8 mouse cellular contexts compared by ENCODE assay signal in the genomic region with DNA sequence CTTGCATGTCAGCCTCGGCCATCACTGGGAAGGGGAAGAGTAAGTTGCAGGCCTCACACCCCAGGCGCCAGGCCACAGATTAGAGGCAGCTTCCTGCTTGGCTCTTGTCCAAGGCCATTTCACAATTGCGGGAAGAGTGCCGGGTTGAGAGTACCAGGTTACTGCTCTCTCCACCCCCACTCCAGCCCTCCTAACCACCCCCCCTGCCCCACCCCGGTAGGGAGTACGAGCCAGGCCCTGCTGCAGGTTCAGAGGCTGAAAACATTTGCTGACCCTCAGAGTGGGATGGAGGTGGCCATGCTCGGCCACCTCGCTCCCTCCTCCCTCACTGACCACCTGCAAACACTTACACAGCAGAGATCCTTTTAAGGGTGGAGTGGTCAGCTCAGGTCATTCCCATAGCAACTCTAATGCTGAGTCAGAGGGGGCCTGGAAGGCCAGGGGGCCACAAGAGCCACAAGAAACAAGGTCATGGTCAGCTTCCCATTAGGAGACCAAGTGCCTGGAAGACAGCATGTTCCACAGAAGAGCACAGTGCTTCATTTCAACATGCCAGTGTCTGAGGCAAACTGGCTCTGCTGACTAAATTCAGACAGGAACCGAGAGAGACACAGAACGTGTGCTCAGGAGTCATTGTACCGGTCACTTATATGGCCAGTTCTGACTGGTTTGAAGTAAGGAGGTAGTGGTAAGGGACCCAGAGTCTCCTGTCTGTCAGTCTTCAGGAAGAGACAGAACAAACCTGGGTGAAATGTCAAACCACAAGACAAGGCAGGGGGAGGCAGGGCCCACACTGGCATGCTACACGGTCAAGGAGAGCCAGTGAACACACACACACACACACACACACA. TPM values are rescaled to one million over a fixed set of nuclear protein-coding genes. Genes with fewer than 3 reads are reported as not detected.
DNase-seq lines count a peak whose midpoint lies in the region; ATAC-seq and TF ChIP-seq lines count a peak whose summit lies in the region.

No protein-coding gene starts in this region.

- H3K9ac ChIP-seq in forebrain, embryonic 14.5 days (ENCODE audit: low read length), result no peak overlapping the region
- no peak overlapping the region for H3K9ac ChIP-seq in forebrain, embryonic 11.5 days (ENCODE audit: low read length)
- H3K9ac ChIP-seq in lung, embryonic 14.5 days, result no peak overlapping the region

- H3K4me2 ChIP-seq in forebrain, embryonic 14.5 days (ENCODE audit: low read length), result no peak overlapping the region
- no peak overlapping the region for H3K4me2 ChIP-seq in forebrain, embryonic 11.5 days (ENCODE audit: low read depth, low read length, severe bottlenecking)
- peak overlapping the region; percentile 32; the same call in 1 of the 2 replicates for H3K4me2 ChIP-seq in lung, embryonic 14.5 days

- H3K27ac ChIP-seq in forebrain, embryonic 14.5 days (ENCODE audit: low read depth, low read length), result no peak overlapping the region
- H3K27ac ChIP-seq in forebrain, embryonic 11.5 days (ENCODE audit: low read depth, low read length), result no peak overlapping the region
- peak overlapping the region; percentile 26 for H3K27ac ChIP-seq in kidney, adult 2 months (ENCODE audit: insufficient read depth, low read depth, low read length)
- H3K27ac ChIP-seq in lung, embryonic 14.5 days (ENCODE audit: low read depth), result peak overlapping the region; percentile 66

- no peaks in the 10 kb centered on the region for H3K9me3 ChIP-seq in forebrain, embryonic 14.5 days (replicated peaks; ENCODE audit: control insufficient read depth, low read length)
- no peaks in the 10 kb centered on the region; the same call in 1 of the 2 replicates for H3K9me3 ChIP-seq in forebrain, embryonic 11.5 days (ENCODE audit: control insufficient read depth, low read length)
- H3K9me3 ChIP-seq in lung, embryonic 14.5 days (ENCODE audit: low read depth, low read length), result no peaks in the 10 kb centered on the region

- ATAC-seq in forebrain, embryonic 14.5 days, result no peak
- ATAC-seq in forebrain, embryonic 11.5 days (replicated peaks; ENCODE audit: low FRiP score), result no peak
- ATAC-seq in lung, embryonic 14.5 days (ENCODE audit: insufficient read depth), result peak; percentile 45; the same call in 1 of the 2 replicates

- WGBS in forebrain, embryonic 14.5 days, result 50% methylated on average over 12 of the region's 12 CpGs
- WGBS in forebrain, embryonic 11.5 days, result 56% methylated on average over 12 of the region's 12 CpGs
- WGBS in kidney, adult 2 months, result 24% methylated on average over 12 of the region's 12 CpGs
- WGBS in lung, embryonic 14.5 days, result 17% methylated on average over 12 of the region's 12 CpGs

- no peak for TF ChIP-seq CTCF in kidney, adult 2 months (conservative IDR thresholded peaks at IDR 0.05; ENCODE audit: insufficient read depth, insufficient read length, low read depth, low read length)
- no peak for TF ChIP-seq CTCF in lung, embryonic 14.5 days (IDR thresholded peaks at IDR 0.05; ENCODE audit: low read depth)

- TF ChIP-seq POLR2A in kidney, adult 2 months (IDR thresholded peaks at IDR 0.05; ENCODE audit: low read depth, low read length), result no peak

- H3K4me3 ChIP-seq in forebrain, embryonic 14.5 days (ENCODE audit: low read depth, low read length), result no peak overlapping the region
- no peak overlapping the region for H3K4me3 ChIP-seq in forebrain, embryonic 11.5 days (ENCODE audit: low read depth, low read length)
- no peak overlapping the region for H3K4me3 ChIP-seq in kidney, adult 2 months (ENCODE audit: insufficient read depth, low read depth, low read length)
- H3K4me3 ChIP-seq in lung, embryonic 14.5 days (ENCODE audit: low read depth, low read length), result no peak overlapping the region

- peak; percentile 14 for DNase-seq in forebrain, embryonic 14.5 days (ENCODE audit: low spot score)
- no peak for DNase-seq in forebrain, embryonic 11.5 days (ENCODE audit: low spot score)
- peak; percentile 85 for DNase-seq in adipocyte (ENCODE audit: low spot score)
- DNase-seq in heart, adult 18-20 months, result peak; percentile 85 to 89
- peak; percentile 89 for DNase-seq in kidney, adult 2 months
- DNase-seq in lung, embryonic 14.5 days, result peak; percentile 85
- DNase-seq in skeletal muscle tissue, adult 2 months (ENCODE audit: low read depth, low spot score), result peak; percentile 68
- DNase-seq in frontal cortex, postnatal 10 days (ENCODE audit: low spot score in 2 of 2), result no peak

- no peaks in the 10 kb centered on the region for H3K27me3 ChIP-seq in forebrain, embryonic 14.5 days (replicated peaks; ENCODE audit: control insufficient read depth, insufficient read depth, low read length)
- no peaks in the 10 kb centered on the region for H3K27me3 ChIP-seq in forebrain, embryonic 11.5 days (ENCODE audit: control insufficient read depth, insufficient read depth, low read length)
- H3K27me3 ChIP-seq in kidney, adult 2 months (replicated peaks; ENCODE audit: control insufficient read depth, insufficient read depth, low read length), result no peaks in the 10 kb centered on the region
- H3K27me3 ChIP-seq in lung, embryonic 14.5 days (ENCODE audit: insufficient read depth, low read length), result no peaks in the 10 kb centered on the region

- no peaks in the 10 kb centered on the region for H3K4me1 ChIP-seq in forebrain, embryonic 14.5 days (ENCODE audit: control insufficient read depth, insufficient read depth, low read length)
- H3K4me1 ChIP-seq in forebrain, embryonic 11.5 days (replicated peaks; ENCODE audit: control insufficient read depth, insufficient read depth, low read length), result no peaks in the 10 kb centered on the region; the same call in 1 of the 2 replicates
- peaks cover 9% of the 10 kb centered on the region; the same call in 1 of the 2 replicates for H3K4me1 ChIP-seq in kidney, adult 2 months (ENCODE audit: control insufficient read depth, insufficient read depth, low read length)
- peaks cover 9% of the 10 kb centered on the region for H3K4me1 ChIP-seq in lung, embryonic 14.5 days (ENCODE audit: insufficient read depth)

- no peaks in the 10 kb centered on the region for H3K36me3 ChIP-seq in forebrain, embryonic 14.5 days (ENCODE audit: control insufficient read depth, insufficient read depth, low read length)
- no peaks in the 10 kb centered on the region for H3K36me3 ChIP-seq in forebrain, embryonic 11.5 days (ENCODE audit: control insufficient read depth, insufficient read depth, low read length)
- H3K36me3 ChIP-seq in kidney, adult 2 months (ENCODE audit: control insufficient read depth, insufficient read depth, low read length), result no peaks in the 10 kb centered on the region
- no peaks in the 10 kb centered on the region for H3K36me3 ChIP-seq in lung, embryonic 14.5 days (ENCODE audit: insufficient read depth)

RNA-seq across cellular contexts. Expression of a gene that starts 11.0 kb away (rescaled TPM):
- polyA plus RNA-seq in forebrain, embryonic 14.5 days (2014; fragmentation: Nextera tagmentation; extraction: Ambion mirVana), result 341 and 381 TPM in 2 replicates
- polyA plus RNA-seq in forebrain, embryonic 11.5 days (2014; fragmentation: Nextera tagmentation; extraction: Ambion mirVana), result 239 and 257 TPM in 2 replicates
- total RNA-seq in heart, adult 18-20 months (2021), result 100 to 1,000 TPM; 131 to 136 TPM
- polyA plus RNA-seq in kidney, adult 2 months (2012; rRNA removed), result 50.9 and 77.2 TPM in 2 replicates
- polyA plus RNA-seq in lung, embryonic 14.5 days (2014; fragmentation: Nextera tagmentation; extraction: Ambion mirVana), result 214 and 218 TPM in 2 replicates

RNA-seq across cellular contexts. Expression of a gene that starts 59.0 kb away (rescaled TPM):
- 2.8 and 3.0 TPM in 2 replicates for polyA plus RNA-seq in forebrain, embryonic 14.5 days (2014; fragmentation: Nextera tagmentation; extraction: Ambion mirVana)
- 2.4 and 6.0 TPM in 2 replicates for polyA plus RNA-seq in forebrain, embryonic 11.5 days (2014; fragmentation: Nextera tagmentation; extraction: Ambion mirVana)
- total RNA-seq in heart, adult 18-20 months (2021), result 1 to 10 TPM; 5.2 to 5.4 TPM
- polyA plus RNA-seq in kidney, adult 2 months (2012; rRNA removed), result 9.1 and 10.5 TPM in 2 replicates
- polyA plus RNA-seq in lung, embryonic 14.5 days (2014; fragmentation: Nextera tagmentation; extraction: Ambion mirVana), result 5.0 and 7.1 TPM in 2 replicates

Comparison
In these comparisons a context has a peak if more than half of its experiments do, and no peak if none do; other contexts are left out.
1. DNase-seq: peak in forebrain, embryonic 14.5 days (single experiment), adipocyte (single experiment), heart, adult 18-20 months (2 of 2), kidney, adult 2 months (single experiment), lung, embryonic 14.5 days (single experiment) and skeletal muscle tissue, adult 2 months (single experiment); none in forebrain, embryonic 11.5 days (single experiment) and frontal cortex, postnatal 10 days (0 of 2).
2. H3K27ac ChIP-seq: peak in kidney, adult 2 months (single experiment) and lung, embryonic 14.5 days (single experiment); none in forebrain, embryonic 14.5 days (single experiment) and forebrain, embryonic 11.5 days (single experiment).